Mouse (Mus musculus) Patski (cell line): ENCODE data around the gene Rundc3b. TPM values are rescaled to one million over a fixed set of nuclear protein-coding genes. Genes with fewer than 3 reads are reported as not detected.

ENCODE experiments used
- ATAC-seq: fragments of 100-300 bp; one replicate; pipeline ENCODE4 v1.8.0; 2021
- CTCF ChIA-PET: fragments of 350-600 bp; sonication (Branson Sonifier 250); formaldehyde crosslinking; loops from one replicate; lab custom pipeline; 2022; ENCODE audit warnings: inconsistent platforms; lab: Charles Lee
- POLR2A ChIA-PET: fragments of 350-600 bp; sonication (Branson Sonifier 250); formaldehyde crosslinking; loops from one replicate; lab custom pipeline; 2022; ENCODE audit warnings: antibody characterized with exemption, inconsistent platforms; lab: Charles Lee
- DNase-seq: peaks from one replicate; pipeline ENCODE4 v3.0.0-alpha.2; 2011; ENCODE audit warnings: low read depth, low spot score
- H3K27me3 ChIP-seq: fragments of 371-371 bp; one replicate; pipeline ENCODE4 v1.5.1; 2021
- CTCF ChIP-seq: fragments of 100-300 bp; IDR thresholded peaks from one replicate; pipeline ENCODE4 v1.5.1; 2021
- in situ Hi-C: fragments of 300-500 bp; cut with MboI; formaldehyde crosslinking; loops from 3 replicates; pipeline ENCODE4 v1.11.1; 2018; ENCODE audit warnings: low pct_unique_long_range_greater_than_20kb, mixed read lengths
- polyA plus RNA-seq: library from polyadenylated mRNA; unstranded; gene quantifications from one replicate; pipeline ENCODE4 v1.2.3, GENCODE M21; 2021

Rundc3b gene
- polyA plus RNA-seq, 1 experiment from 2014 or later: 0.49 TPM

DNA sequence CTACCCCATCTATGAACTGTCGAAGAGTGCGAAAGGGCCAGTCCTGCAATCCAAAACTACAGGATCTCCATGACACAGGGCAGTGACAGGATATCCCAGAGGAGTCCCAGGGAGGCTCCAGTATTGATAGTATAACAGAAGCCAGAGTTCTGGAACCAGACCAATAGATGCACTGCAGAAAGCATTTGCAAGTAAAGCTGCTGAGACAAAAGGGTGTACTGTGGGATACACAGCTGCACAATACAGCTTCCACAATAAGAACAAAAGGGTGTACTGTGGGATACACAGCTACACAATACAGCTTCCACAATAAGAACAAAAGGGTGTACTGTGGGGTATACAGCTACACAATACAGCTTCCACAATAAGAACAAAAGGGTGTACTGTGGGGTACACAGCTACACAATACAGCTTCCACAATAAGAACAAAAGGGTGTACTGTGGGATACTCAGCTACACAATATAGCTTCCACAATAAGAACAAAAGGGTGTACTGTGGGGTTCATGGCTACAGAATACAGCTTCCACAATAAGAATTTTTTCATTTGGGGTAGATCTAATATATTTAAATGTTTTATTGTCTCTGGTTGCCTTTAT lies 134.0 kb downstream of the Rundc3b start:
- CTCF ChIA-PET: interaction anchor here (1.0 to 1.7 kb wide), 4 partner anchors 14 to 352 kb away, joined by 3 to 6 read pairs (median 3); no protein-coding TSS in a partner anchor
- ATAC-seq (no peak), DNase-seq (no peak)
- POLR2A ChIA-PET: no interaction called here
- no peak for TF ChIP-seq CTCF
- H3K27me3 ChIP-seq: peaks cover 9% of the 10 kb centered on the region
- in situ Hi-C loops: loop anchor here (25.0 kb wide), 2 partner anchors 624 to 924 kb away; partner anchors contain the start of gene Tmem243

DNA sequence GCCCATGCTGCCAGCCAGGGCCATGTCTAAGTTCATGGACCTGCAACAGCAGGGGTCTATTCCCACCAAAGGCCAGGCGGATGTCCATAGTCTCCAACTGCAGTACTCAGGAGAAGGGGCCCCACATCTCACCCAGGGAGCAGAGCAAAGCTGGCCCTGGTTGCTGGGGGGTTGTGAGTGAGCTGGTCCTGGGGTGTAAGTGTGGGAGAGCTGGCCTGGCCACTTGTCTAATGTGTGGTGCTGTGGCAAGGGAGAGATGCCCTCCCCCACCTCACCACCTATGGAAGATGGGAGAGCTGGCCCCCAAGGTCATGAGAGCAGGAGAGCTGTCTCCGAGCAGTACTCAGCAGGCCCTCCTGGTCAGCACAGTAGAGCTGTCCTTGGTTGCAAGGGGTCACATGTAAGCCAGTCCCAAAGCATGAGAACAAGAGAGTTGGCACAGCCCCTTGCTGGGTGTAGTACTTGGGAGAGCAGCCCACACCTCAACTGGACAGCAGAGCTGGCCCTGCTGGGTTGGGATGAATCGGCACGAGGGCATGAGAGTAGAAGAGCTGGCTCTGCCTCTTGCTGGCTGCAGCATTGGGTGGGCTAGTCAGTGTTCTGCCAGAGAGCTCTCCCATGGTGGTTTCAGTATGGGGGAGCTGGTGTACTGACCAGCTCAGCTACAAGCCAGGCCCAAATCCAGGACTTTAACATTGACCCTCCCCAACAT lies 134.6 kb downstream of the Rundc3b start:
- ATAC-seq: peak; percentile 13
- no peak for TF ChIP-seq CTCF
- ChIA-PET POLR2A (no interaction called here), CTCF (interaction anchor here (1.0 to 1.7 kb wide), 2 partner anchors 21 to 352 kb away, joined by 3 to 6 read pairs; no protein-coding TSS in a partner anchor)
- in situ Hi-C loops: loop anchor here (25.0 kb wide), 2 partner anchors 624 to 924 kb away; partner anchors contain the start of gene Tmem243
- peaks cover 9% of the 10 kb centered on the region for H3K27me3 ChIP-seq
- no peak for DNase-seq

DNA sequence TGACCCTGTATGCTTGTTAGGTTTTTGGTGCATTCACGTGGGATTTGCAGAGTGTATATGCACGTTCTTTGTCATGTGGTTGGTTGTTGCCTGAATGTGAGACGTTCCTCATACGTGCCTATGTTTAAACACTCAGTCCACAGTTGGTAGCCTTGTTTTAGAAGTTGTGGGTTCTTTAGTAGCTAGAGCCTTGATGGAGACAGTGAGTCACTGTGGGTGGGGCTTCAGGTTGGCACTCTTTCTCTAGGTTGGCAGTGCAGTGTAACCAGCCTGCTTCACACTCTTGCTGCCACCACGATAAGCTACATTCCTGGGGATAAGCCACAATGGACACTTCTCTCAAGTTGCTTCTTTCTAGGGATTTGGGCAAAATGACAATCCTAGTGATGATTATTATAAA lies 166.2 kb downstream of the Rundc3b start:
- ChIA-PET CTCF (no interaction called here), POLR2A (no interaction called here)
- H3K27me3 ChIP-seq: no peaks in the 10 kb centered on the region
- DNase-seq (no peak), ATAC-seq (peak; percentile 65)
- in situ Hi-C loops: no loop called here
- TF ChIP-seq CTCF: no peak

DNA sequence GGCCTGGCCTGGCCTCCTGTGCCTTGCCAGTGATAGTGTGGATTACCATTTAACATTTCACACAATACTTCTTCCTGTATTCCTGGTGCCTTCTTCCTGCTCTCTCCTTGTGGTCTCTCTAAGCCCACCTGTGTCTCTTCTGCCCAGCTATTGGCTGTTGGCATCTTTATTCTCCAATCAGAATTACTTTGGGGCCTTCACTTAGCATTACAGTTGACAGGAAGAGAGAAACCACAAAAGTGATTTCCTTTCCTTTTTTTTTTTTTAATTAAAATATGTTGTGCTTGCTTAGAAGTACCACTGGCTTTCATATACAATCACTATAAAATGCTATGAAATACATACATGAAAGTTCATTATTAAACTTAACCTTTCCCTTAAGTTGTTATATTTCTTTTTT lies 167.2 kb downstream of the Rundc3b start:
- in situ Hi-C loops: no loop called here
- CTCF ChIA-PET: interaction anchor here (1.4 kb wide), 1 partner anchor 10 kb away, joined by 3 read pairs; no protein-coding TSS in a partner anchor
- TF ChIP-seq CTCF: no peak
- H3K27me3 ChIP-seq: no peaks in the 10 kb centered on the region
- ATAC-seq (no peak), DNase-seq (no peak)
- POLR2A ChIA-PET: interaction anchor here (1.3 kb wide), 1 partner anchor 11 kb away, joined by 4 read pairs; no protein-coding TSS in a partner anchor

Other genes with a start within 250 kb of the Rundc3b start
- gene Dbf4, start 200.2 kb downstream of the Rundc3b start, polyA plus RNA-seq: 39.4 TPM
- gene Slc25a40, start 200.1 kb downstream of the Rundc3b start, polyA plus RNA-seq: 18.8 TPM
- gene Abcb1a, start 37.1 kb upstream of the Rundc3b start, polyA plus RNA-seq: 0.18 TPM
- 0.17 TPM for gene Abcb1b, start 175.2 kb upstream of the Rundc3b start, polyA plus RNA-seq